Mouse (Mus musculus) heart, embryonic 13.5 days (tissue): ENCODE results near the gene Thoc6. TPM values are rescaled to one million over a fixed set of nuclear protein-coding genes. Genes with fewer than 3 reads are reported as not detected.

ENCODE experiments used
- ATAC-seq: fragments of 200-750 bp; cut with Nextera tagmentation; 2 replicates; pipeline ENCODE4 v1.8.0; 2017; ENCODE audit warnings: moderate TSS enrichment; ENCODE audit not compliant: insufficient number of reproducible peaks, low FRiP score, low TSS enrichment; ENCODE audit errors: extremely low read depth
- H3K27ac ChIP-seq: fragments of 300-500 bp; sonication (generic); replicated peaks from 2 replicates; pipeline ENCODE4 v1.5.1; 2015; ENCODE audit warnings: moderate library complexity, mild to moderate bottlenecking, inconsistent platforms
- H3K27me3 ChIP-seq: fragments of 300-500 bp; sonication (generic); replicated peaks from 2 replicates; pipeline ENCODE4 v1.6.1; 2015; ENCODE audit warnings: mild to moderate bottlenecking, inconsistent platforms
- H3K36me3 ChIP-seq: fragments of 300-500 bp; sonication (generic); 2 replicates; pipeline ENCODE4 v1.6.1; 2015; ENCODE audit warnings: mild to moderate bottlenecking, inconsistent platforms
- H3K4me1 ChIP-seq: fragments of 300-500 bp; sonication (generic); 2 replicates; pipeline ENCODE4 v1.6.1; 2015; ENCODE audit warnings: inconsistent platforms
- H3K4me2 ChIP-seq: fragments of 300-500 bp; sonication (generic); 2 replicates; pipeline ENCODE4 v1.6.1; 2015; ENCODE audit warnings: inconsistent platforms, mild to moderate bottlenecking, moderate library complexity
- H3K4me3 ChIP-seq: fragments of 300-500 bp; sonication (generic); 2 replicates; pipeline ENCODE4 v1.5.1; 2015; ENCODE audit warnings: moderate library complexity, mild to moderate bottlenecking, inconsistent platforms
- H3K9ac ChIP-seq: fragments of 300-500 bp; sonication (generic); 2 replicates; pipeline ENCODE4 v1.6.1; 2015; ENCODE audit warnings: inconsistent platforms, mild to moderate bottlenecking, moderate library complexity
- H3K9me3 ChIP-seq: fragments of 300-500 bp; sonication (generic); 2 replicates; pipeline ENCODE4 v1.6.1; 2016; ENCODE audit warnings: inconsistent platforms
- WGBS: fragments of 180-500 bp; shearing (Covaris S2); methylation state at CpG from one replicate; pipeline ENCODE4 v1.1.7; 2015; ENCODE audit warnings: mixed read lengths; 5-methylcytosine and 5-hydroxymethylcytosine counted together
- polyA plus RNA-seq: library from polyadenylated mRNA; unstranded; fragments of >200 nt; fragmentation: Nextera tagmentation; extraction: Ambion mirVana; gene quantifications from 2 replicates; pipeline ENCODE4 v1.2.1, GENCODE M21; 2015

Thoc6 gene
- polyA plus RNA-seq, 1 experiment from 2014 or later, result 32.4 TPM

DNA sequence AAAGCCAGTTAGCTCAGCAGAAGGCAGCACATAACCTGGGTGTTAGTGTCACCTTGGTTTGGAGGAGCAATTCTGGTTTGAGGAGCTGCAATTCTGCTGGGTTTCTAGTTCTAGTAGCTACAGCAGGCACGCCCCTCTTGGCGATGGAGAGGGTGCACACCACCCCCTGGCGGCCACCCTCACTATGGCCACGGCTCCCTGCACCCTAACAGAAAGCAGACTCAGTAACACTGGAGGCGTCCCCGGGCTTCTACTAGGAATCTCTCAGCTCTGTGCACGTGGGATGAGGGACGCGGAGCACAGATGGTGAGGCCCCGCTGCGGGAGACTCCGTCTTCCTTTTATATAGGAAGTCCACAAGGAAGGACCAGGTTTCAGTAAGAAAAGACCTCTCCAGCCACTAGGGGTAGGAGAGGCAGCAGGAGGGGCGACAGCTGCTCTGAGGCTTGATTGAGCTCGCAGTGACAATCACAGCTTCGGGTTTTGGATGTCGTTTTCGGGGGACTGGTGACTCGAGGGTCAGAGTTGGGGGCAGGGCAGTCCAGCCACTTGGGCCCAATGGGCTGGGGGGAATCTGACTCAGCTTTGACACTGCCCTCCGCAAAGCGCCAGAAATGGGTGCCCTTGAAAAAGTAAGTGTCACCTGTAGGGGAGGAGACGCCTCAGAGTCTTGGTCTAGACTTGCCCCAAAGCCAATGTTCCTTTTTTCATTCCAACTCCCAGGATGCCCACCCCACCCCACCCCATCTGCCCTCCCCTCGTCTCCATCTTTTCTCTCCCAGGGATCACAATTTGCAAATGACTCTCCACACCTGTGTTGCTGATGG, 43.3 kb downstream of the Thoc6 start:
- no peaks in the 10 kb centered on the region for H3K9me3 ChIP-seq
- ATAC-seq, result peak; percentile 33; the same call in 1 of the 2 replicates
- peak overlapping the region; percentile 32 for H3K4me3 ChIP-seq
- 16% methylated on average over 22 of the region's 22 CpGs for WGBS
- peak overlapping the region; percentile 65 for H3K4me2 ChIP-seq
- peak overlapping the region; percentile 67 for H3K9ac ChIP-seq
- no peak overlapping the region for H3K27ac ChIP-seq
- peaks cover 4% of the 10 kb centered on the region; the same call in 1 of the 2 replicates for H3K4me1 ChIP-seq
- H3K27me3 ChIP-seq, result peaks cover 40% of the 10 kb centered on the region
- H3K36me3 ChIP-seq, result no peaks in the 10 kb centered on the region

DNA sequence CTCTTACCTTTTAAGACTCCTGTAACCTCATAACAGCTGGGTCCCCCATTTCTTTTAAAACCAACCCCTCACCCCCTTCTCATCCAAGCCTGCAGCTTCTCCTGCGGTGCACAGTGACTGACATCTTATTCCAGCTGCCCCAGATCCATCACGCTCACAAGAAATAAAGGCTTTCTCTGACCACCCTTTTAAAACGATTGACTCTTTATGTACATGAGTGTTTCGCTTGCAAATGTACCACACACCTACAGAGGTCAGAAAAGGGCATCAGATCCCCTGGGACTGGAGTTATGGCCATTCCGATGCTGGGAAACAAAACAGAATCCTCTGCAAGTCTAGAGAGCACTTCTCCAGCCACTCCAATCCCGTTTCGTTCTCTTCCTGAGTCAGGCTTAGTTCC, 45.9 kb downstream of the Thoc6 start:
- Histone ChIP-seq H3K9ac (no peak overlapping the region), H3K4me1 (peaks cover 4% of the 10 kb centered on the region; the same call in 1 of the 2 replicates), H3K27ac (no peak overlapping the region), H3K4me3 (no peak overlapping the region), H3K36me3 (no peaks in the 10 kb centered on the region), H3K9me3 (no peaks in the 10 kb centered on the region), H3K27me3 (peaks cover 32% of the 10 kb centered on the region), H3K4me2 (no peak overlapping the region)
- WGBS, result 29% methylated on average over 7 of the region's 7 CpGs
- no peak for ATAC-seq

DNA sequence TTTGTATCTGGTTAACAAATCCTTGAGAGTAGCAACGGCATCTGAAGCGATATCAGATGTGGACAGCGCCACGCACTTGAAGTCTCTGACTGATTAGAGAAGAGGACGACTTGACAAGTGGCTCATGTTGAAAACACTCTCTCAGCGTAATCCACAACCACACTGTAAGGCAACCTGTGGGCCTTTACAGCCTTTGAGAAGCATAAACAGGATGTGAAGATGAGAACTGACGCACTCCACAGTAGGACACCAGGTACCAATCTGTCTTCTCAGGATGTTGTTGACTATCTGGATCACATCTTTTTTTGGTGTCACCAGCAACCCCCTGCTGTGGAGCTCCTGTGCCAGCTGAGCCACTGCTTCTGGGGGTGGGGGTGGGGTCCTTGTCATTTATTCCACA, 53.3 kb downstream of the Thoc6 start:
- Histone ChIP-seq H3K9ac (no peak overlapping the region), H3K27me3 (peaks cover 56% of the 10 kb centered on the region), H3K9me3 (no peaks in the 10 kb centered on the region), H3K4me1 (no peaks in the 10 kb centered on the region), H3K36me3 (no peaks in the 10 kb centered on the region), H3K27ac (no peak overlapping the region), H3K4me3 (no peak overlapping the region), H3K4me2 (no peak overlapping the region)
- WGBS, result 39% methylated on average over 7 of the region's 7 CpGs
- ATAC-seq, result no peak

Other genes starting within 250 kb of the Thoc6 start
- not detected in 2 replicates for gene Vmn2r117, start 194.2 kb downstream of the Thoc6 start, polyA plus RNA-seq
- gene Zfp213, start 109.6 kb downstream of the Thoc6 start, polyA plus RNA-seq, result 12.7 and 13.3 TPM in 2 replicates
- gene Zfp13, start 74.4 kb downstream of the Thoc6 start, polyA plus RNA-seq, result 9.2 and 9.3 TPM in 2 replicates
- gene Zscan10, start 73.0 kb downstream of the Thoc6 start, polyA plus RNA-seq, result not detected in 2 replicates
- gene Mmp25, start 28.6 kb downstream of the Thoc6 start, polyA plus RNA-seq, result 0.32 and 0.62 TPM in 2 replicates
- gene Bicdl2, start 13.4 kb downstream of the Thoc6 start, polyA plus RNA-seq, result 0.17 and 0.41 TPM in 2 replicates
- gene Hcfc1r1, start 286 bp downstream of the Thoc6 start, polyA plus RNA-seq, result 297 and 312 TPM in 2 replicates
- 118 and 140 TPM in 2 replicates for gene Tnfrsf12a, start 3.6 kb upstream of the Thoc6 start, polyA plus RNA-seq
- 9.4 and 10.7 TPM in 2 replicates for gene Cldn6, start 5.4 kb upstream of the Thoc6 start, polyA plus RNA-seq
- 0.29 and 0.32 TPM in 2 replicates for gene Cldn9, start 10.1 kb upstream of the Thoc6 start, polyA plus RNA-seq
- gene 1520401A03Rik, start 48.9 kb upstream of the Thoc6 start, polyA plus RNA-seq, result 0.11 TPM in 1 of 2 replicates, not detected in the other
- gene Pkmyt1, start 52.5 kb upstream of the Thoc6 start, polyA plus RNA-seq, result 30.9 and 31.0 TPM in 2 replicates
- gene Paqr4, start 67.0 kb upstream of the Thoc6 start, polyA plus RNA-seq, result 12.3 and 12.6 TPM in 2 replicates
- 0.09 and 0.32 TPM in 2 replicates for gene Kremen2, start 72.0 kb upstream of the Thoc6 start, polyA plus RNA-seq
- 52.1 and 54.1 TPM in 2 replicates for gene Flywch1, start 97.7 kb upstream of the Thoc6 start, polyA plus RNA-seq
- 5.8 and 7.4 TPM in 2 replicates for gene Flywch2, start 112.2 kb upstream of the Thoc6 start, polyA plus RNA-seq
- gene Srrm2, start 116.7 kb upstream of the Thoc6 start, polyA plus RNA-seq, result 319 and 327 TPM in 2 replicates
- 875 and 1,018 TPM in 2 replicates for gene Elob, start 155.3 kb upstream of the Thoc6 start, polyA plus RNA-seq
- not detected in 2 replicates for gene Prss33, start 162.2 kb upstream of the Thoc6 start, polyA plus RNA-seq
- gene Prss32, start 170.0 kb upstream of the Thoc6 start, polyA plus RNA-seq, result 0.15 TPM in 1 of 2 replicates, not detected in the other
- 0.20 and 0.29 TPM in 2 replicates for gene Prss41, start 170.3 kb upstream of the Thoc6 start, polyA plus RNA-seq
- not detected in 2 replicates for gene Prss21, start 194.2 kb upstream of the Thoc6 start, polyA plus RNA-seq
- gene Dcpp1, start 207.0 kb upstream of the Thoc6 start, polyA plus RNA-seq, result 0.32 TPM in 1 of 2 replicates, not detected in the other
- gene Dcpp2, start 207.0 kb upstream of the Thoc6 start, polyA plus RNA-seq, result not detected in 2 replicates
- gene Dcpp3, start 243.6 kb upstream of the Thoc6 start, polyA plus RNA-seq, result not detected in 2 replicates